Mouse (Mus musculus) gonadal fat pad, adult 2 months (tissue): ENCODE data around the gene Irak1bp1. TPM values are rescaled to one million over a fixed set of nuclear protein-coding genes. Genes with fewer than 3 reads are reported as not detected.

Experiments used
- DNase-seq: peaks from one replicate; pipeline ENCODE4 v3.0.0-alpha.2; 2012; ENCODE audit warnings: low read depth
- polyA plus RNA-seq: library from polyadenylated mRNA; depleted of rRNA; stranded (reverse); fragments of >200 nt; gene quantifications from 2 replicates; pipeline ENCODE4 v1.2.3, GENCODE M21; 2012; rRNA removed

Gene Irak1bp1
- polyA plus RNA-seq, result 8.1 and 12.6 TPM in 2 replicates

DNA sequence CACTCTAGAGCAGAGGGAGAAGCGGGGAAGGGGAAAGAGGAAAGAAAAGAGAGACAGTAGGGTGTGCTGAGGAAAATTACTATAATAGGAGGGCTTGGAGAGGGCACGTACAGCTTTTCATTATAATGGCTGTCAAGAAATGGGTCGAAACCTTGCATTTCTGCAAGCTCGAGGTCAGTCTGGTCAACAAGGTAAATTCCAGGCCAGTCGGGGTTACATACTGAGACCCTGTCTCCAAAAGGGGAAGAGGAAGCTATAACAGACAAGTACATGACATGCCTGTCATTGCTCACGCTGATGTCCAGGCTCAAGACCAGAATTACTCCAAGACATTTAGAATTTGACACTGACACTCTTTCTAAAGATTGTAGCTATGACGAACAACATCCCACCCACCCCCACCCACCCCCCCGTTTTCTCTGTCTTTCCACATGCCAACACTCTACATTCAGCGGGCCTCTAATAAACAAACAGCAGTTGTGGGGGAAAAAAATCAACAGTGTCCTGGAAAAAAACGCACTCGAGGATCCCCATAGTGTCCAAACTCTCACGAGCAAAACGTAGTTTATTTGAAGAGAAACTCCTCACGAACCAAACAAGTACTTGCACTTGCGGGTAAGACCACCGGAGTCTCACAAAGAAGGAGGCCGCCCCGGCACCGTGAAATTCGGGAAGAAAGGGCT lies at the start of gene Irak1bp1:
TSS of gene Irak1bp1 (plus strand) at position 534 of the 683 bp plus-strand sequence.
- DNase-seq, result no peak

DNA sequence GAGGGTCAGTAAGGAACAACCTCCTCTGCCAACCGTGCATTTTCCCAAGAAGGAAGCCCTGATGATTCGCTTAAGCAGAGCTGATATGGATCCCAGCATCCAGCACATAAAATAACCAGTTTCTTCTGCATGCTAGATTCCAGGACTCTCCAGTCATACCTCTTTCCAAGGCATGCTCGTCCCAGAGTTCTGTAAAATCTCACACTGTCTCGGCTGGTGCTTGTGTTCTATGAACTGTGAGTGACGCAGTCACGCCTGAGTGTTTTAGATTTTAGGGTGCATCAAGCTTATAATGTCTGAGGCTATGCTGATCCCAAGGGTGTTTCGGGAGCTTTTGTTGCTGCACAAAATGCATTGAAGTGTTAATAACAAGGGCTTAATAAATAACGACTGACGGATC lies 41.0 kb upstream of the Irak1bp1 start:
- no peak for DNase-seq

DNA sequence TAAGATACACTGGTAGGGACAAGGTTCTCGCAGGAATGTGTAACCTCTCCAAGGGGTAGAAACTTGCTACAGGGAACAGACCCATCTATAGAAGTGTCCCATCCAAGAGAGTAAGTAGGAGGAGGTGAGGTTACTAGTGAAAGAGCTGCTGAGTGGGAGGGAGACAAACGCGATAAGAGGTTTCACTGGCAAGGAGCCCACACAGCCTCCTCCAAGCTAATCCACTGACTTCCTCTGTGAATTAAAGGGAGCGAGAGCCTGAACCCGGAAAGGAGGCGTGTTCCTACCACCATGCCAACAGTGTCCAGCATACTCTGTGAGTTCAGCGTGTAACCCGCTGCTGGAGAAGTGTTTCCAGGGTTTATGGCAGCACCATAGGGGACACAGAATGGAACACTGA lies 29.0 kb upstream of the Irak1bp1 start:
- no peak for DNase-seq

DNA sequence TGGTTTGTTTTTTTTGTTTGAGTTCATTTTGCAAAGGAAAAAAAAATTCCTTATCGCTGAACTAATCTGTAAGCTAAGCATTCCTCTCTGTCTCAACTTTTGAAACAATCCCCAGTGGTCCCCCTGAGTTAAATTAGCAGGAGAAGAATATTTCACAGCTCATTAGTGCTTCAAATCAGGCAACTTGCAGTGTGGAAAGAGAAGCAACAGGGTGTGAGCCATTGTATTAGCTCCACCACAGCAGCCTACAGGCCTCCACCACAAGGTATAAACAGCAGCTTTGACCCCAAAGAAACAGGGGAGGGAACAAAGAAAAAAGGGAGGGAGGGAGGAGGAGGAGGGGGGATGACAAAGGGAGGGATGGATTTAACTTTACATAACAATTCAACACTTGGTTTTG lies 22.2 kb upstream of the Irak1bp1 start:
- DNase-seq, result no peak

DNA sequence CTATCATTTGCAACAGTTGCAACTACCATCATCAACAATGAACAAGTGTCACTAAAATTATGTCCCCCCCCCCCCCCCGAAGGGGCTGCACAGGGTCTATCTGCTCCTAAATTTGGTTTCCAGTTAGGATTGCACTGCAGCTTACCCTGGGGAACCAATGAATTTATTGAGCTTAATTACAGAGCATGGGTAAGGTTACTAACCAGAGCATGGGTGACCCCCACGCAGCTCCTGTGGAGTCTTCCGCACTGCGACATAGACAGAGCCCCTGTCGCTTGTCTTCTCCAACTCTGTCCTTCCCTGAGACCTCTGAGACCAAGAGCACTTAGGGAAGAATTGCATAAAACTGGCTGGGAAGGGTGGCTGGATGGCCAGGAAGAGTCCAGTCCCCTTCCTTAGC lies 21.7 kb upstream of the Irak1bp1 start:
- no peak for DNase-seq

DNA sequence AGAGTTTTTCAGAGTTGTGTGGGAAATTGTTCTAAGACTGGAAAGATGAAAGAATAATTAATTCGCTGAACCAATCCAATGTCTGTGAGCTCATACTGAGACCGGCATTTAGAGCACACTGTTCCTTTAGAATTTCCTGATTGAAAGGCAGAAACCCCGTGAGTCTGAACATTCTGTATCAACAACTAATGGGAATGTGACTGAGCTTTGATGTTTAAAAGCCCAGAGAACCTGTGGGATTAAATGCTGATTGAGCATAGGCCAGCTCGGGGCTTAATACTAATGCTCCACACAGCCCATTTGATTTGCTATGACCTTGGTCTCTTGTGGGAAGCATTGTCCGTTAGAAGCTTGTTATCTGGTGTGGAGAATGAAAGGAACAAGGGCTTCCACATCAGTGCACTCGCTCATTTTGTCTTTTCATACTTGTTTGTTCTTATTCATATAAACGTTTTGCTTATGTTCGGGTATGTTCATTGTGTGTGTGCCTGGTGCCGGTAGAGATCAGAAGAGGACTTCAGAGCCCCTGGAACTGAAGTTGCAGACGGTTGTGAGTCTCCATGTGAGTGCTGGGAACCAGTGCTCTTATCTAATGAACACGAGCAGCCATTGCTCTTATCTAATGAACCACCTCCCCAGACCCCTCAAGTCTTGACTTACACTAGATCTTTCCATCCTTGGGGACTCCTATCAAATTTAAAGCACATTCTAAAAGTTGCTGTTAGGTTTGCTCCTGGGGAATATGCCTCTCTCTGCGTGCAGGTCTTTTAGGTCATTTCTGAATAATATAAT lies 17.0 kb upstream of the Irak1bp1 start:
- DNase-seq, result no peak

DNA sequence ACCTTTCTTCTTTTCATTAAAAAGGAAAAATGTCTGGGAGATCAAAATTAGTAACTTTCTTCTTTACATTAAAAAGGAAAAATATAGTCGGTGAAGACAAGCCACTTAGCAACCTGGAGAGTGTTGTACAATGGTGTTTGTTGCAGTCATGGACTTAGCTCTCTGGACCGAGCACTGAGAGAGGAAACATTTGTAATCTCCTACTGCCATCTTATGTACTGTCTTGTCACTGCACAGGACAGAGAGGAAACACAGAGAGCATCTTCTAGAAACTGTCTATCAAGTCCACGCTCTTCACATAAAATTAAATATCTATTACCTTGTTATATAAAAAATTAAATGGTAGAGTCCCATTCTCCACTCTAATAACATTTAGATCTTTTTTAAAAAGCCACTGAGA lies 14.8 kb upstream of the Irak1bp1 start:
- no peak for DNase-seq

DNA sequence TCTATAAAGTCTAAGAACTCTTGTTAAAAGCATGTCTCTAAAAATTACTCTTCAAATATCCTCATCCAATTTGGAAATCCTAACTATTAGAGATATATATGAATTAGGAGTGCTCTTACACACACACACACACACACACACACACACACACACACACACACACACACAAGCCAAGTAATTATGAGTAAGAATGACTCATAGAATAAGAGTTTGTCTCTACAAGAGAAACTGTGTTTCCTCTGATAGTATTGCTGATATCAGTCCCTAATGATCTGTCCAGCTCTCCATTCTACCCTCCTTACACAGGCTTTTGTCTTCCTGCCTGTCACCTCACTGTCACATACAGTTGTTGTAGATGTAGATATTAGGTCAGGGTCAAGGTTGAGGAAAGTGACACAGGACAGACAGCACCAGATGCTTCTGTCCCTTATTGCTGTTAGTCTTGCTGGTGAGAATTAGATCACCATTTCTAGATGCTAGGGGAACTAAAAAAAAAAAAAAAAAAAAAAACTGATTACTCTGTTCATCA lies 14.0 kb upstream of the Irak1bp1 start:
- DNase-seq, result no peak

DNA sequence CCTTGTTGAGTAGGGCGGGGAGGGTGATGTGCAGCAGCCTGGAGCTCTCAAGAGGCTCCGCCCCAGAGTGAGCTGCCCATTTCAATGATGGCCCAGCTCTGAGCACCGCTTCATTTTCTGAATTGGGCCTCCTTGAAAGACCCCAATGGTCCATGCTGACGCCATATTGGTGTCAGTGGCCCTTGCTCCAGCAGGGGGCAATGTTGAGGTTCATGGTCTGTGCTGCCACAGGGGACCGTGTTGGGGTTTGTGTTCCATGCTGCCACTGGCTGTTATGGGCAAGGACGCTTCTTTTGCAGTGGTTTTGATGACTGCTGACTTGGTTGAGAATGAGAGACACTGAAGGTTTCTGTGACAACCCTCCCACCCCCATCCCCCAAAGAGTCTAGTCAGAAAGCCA lies 2.9 kb upstream of the Irak1bp1 start:
- no peak for DNase-seq

DNA sequence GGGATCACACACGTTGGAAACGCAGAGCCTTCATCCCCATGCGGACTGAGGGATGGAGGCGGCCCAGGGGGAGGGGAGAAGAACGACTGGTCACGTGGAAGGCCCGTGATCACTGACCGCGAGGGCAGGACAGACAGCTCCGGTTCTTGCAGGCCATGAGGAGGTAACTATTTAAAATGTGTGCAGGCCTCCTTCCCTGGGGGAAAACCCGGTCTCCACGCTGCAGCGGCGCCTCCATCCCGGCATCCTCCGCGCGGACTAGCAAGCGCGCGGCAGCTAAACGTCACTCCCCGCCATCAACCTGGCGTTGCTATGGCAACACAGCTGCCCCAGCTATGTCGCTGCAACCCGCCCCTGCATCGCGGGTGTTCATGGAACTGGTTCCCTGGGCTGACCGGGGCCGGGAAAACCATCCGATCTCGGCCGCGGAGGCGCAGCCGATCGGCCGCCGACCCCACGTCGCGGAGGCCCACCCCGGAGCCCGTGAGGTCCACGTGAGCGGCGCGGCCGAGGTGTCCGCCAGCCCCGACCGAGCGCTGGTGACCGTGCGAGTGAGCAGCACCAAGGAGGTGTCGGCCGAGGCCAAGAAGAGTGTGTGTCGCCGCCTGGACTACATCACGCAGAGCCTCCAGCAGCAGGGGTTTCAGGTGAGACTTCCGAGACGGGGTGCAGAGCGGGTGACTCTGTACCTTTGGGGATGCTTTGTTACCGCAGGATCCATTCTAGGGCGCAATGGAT lies 522 bp downstream of the Irak1bp1 start:
- no peak for DNase-seq

DNA sequence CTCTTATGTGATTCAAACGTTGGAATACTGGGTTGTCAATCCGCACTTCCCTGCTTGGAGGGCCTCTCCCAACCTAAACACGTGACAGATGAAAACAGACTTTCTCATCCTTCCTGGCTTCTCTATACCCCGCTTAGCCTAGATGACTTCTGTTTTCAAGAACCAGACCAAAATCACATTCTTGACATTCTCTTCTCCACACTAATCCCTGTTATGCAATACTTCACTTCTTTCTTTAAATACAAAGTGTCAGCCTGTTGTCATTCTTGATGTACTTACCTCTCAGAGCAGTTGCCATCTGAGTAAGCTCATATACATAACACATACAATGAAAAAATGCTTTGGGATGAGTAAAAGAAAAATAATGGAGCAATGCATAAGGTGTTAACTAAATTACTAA lies 2.6 kb downstream of the Irak1bp1 start:
- DNase-seq, result no peak

DNA sequence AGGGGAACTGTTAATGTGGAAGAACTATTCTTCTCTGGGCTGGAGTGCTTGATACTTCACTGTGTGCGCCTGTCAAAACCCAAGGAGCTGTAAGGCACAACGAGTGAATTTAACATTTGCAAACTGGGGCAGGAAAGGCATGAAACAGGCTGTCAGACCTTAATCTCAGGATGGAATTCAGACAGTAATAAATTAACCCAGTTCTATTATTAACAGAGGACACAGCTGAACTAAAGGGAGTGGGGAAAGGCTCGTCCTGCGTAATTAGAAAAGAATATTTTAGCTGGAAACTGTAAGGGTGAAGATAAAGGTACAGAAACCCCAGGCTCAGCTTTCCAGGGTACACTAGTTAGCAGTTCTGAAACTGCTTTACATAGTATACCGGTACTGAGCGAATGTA lies 6.6 kb downstream of the Irak1bp1 start:
- DNase-seq, result no peak

DNA sequence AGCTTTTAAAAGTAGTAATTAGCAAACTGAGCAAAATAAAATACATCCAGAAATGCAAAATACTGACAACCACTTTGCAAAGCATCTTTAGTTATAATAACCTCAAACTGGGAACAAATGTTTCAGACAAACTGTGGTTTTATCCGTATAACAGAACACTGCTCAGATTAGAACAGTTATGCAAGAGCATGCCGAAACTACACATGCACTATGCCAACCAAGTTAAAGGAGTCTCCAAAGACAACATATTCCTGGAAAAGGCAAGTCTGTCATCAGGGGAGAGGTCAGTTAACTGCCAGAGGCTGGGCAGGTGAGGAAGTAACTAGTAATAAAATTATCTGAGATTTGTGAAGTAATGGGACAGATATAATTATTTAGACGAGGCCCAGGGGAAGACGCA lies 13.3 kb downstream of the Irak1bp1 start:
- peak; percentile 79 for DNase-seq

DNA sequence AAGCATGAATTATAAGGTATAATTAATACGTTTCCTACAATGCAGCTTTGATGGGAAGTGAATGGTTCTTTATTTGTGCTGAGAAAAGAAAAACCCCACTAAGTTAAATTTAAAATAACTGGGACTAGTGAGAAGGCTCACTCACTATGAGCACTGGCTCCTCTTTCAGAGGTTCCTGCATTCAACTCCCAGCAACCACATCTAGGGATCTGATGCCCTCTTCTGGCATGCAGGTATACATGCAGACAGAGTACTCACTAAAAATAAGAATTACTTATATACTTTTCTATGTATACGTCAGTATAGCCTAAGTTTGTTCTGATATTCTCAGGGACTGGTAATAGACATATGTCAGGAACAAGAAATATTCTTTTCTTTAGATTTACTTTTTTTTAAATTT lies 24.7 kb downstream of the Irak1bp1 start:
- DNase-seq, result no peak

DNA sequence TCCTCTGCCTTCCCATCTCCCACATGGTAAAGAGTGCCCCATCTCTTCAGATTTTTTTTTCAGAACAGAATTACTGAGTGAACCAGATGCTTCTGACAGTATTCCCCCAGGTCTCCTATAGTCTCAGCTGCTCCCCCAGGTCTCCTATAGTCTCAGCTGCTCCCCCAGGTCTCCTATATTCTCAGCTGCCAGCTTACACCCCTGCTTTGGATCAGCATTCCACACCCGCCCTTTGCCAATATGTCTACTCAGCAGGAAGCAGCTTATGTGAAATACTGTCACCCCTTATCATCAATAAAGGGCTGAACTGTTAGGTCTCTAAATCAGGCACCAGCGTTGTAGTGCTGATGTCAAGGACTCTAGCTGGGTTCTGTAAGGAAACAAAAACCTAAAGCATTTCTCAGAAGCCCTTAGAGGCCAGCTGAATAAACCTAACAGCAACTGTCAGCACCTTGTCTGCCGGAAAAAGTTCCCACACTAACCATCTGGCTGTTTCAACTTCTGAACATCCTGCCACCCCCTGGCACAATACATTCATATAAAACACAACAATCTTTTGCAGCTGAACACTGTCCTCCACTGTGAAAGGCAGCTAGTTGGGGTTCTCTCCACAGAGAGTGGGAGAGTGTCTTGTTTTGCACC lies 25.8 kb downstream of the Irak1bp1 start:
- DNase-seq, result no peak

DNA sequence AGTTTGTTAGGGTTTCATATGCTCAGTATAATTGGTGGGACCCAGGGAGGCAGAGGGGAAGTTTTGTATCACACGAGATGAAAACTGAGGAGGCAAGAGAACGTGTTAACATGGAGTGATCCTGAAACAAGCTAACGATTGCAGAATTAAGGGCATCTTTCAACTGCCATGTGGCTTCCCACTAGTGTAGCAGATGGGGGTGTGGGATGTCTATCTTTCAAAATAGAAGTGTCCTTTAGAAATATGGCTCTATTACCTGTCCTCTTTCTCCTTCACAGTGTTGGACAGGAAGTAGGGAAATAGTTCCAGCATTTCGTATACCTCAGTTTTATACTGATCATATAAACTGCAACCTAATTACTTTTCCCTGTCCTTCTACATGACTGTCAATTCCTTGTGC lies 26.9 kb downstream of the Irak1bp1 start:
- no peak for DNase-seq

DNA sequence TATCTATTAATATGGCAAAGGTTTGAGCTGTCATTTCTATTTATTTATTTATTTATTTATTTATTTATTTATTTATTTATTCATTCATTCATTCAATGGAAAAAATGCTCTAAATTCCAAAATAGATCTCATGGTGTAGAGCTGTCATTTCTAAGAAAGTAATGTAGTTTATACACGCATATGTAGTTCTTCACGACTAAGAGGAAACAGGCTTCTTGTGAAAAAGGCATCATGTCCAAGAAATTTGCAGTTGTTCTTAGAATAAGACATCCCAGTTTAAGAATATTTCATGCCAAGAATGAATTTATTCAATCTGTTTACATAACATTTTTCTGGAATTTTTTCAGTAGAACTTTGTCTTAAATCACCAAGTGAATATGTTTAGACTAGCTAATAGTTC lies 31.5 kb downstream of the Irak1bp1 start:
- DNase-seq, result no peak

DNA sequence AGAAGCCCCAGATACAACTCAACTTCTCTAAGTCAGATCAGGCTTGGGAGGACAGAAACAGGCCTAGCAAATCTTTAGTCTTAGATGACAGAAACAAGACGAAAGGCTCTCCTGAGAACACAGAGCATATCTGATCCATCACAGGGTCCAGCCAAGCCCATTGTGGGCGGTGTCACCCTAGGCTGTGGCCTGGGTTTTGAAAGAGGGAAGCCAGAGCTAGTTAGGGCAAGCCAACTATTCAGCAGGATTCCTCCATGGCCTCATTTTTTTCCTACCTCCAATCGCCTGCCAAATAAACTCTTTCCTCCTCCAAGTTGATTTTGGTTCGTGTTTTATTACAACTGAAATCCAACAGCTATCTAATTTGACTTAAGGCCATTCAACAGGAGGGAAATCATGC lies 32.0 kb downstream of the Irak1bp1 start:
- peak; percentile 88 for DNase-seq

DNA sequence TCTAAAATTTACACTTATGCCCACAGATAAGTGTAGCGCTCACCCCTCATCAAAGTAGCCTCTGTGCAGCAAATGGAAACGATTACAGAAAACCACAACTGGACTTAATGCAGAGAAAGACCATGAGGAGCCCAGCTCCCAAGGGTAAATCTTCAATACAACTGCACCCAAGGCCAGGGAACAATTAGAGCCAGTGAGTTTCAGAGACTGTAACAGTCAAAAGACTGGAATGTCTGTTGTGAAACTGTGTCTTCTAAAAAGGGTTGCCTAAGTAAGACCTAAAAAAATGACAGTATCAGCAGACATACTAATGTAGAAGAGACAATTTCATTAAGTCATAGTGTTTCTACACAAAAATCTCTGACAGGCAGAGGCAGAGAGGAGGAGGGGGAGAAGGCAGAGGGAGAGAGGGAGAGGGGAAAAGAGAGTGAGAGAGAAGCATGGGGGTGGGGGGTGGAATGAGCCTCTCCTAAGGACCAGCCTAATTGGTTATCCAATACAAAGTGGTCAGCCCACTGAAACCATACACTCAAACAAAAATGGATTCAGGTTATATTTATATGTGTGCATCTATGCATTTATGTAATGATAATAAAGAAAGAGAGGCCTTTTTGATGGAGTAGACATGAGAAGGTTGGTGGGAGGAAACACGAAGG lies 32.6 kb downstream of the Irak1bp1 start:
- peak; percentile 63 for DNase-seq

DNA sequence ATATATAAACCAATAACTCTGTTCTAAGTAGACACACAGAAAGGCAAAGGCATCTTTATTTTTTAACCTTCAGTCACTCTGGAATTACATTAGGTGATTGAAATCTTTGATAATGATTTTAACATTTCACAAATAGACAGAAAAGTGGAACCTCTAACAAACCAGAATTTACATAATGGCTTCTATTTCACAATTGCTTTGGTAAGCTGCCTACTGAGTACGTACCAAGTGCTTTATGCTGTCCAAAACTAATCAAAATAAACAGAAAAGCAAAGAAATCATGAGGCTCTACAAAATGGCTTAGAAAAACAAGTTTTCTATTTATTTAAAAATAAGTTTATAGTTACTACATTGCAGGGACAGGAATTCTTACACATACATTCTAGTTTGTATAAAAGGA lies 36.8 kb downstream of the Irak1bp1 start:
- DNase-seq, result no peak

DNA sequence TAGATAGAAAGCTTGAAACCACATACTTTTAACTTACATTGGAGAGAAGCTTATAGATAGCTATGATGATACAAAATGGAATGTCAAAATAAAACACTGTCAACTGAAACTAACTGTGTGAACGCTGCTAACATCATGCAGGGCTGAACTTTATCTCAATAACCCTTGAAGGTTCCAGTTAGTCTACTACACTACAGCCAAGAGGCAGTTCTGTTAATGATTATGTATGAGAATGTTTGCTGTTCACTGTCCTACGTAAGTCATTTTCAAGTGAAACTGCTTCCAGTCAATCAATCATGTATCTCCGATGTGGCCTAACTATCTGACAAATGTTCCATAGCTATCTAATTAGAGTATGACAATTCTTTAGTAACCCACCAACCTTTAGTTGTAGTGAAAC lies 38.4 kb downstream of the Irak1bp1 start:
- DNase-seq, result no peak

DNA sequence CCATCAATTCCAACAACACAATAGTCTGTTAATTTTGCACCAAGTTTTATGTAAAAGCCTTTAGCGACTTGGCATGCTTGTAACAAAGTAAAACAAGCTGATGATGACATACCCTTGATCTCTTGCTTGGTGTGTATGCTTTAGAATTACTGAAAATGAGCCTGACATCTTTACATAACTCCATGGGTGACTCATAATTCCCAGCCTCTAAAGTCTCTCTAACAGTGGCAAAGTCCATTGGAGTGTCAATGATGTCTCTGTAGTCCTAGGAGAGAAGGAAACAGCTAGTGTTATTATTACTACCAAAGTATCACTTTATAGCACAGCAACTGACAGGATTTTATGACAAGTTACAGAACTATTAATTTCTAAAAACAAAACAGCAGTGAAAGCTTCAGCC lies 47.7 kb downstream of the Irak1bp1 start:
- DNase-seq, result no peak
